Mouse (Mus musculus): ENCODE measurements around the gene Eif3f. TPM values are rescaled to one million over a fixed set of nuclear protein-coding genes. Genes with fewer than 3 reads are reported as not detected.
A peak's percentile ranks its signal among the peaks of the same experiment; 100 is the strongest.

Gene Eif3f
- polyA plus RNA-seq, 1 experiment from 2014 or later: 70.1 TPM

- Histone ChIP-seq H3K27ac (replicated peaks) (no peak overlapping the region), H3K4me1 (replicated peaks; ENCODE audit: control insufficient read depth, insufficient read depth) (no peaks in the 10 kb centered on the region), H3K9me3 (ENCODE audit: control insufficient read depth, low read length) (no peaks in the 10 kb centered on the region), H3K4me2 (replicated peaks; ENCODE audit: low read depth) (no peak overlapping the region), H3K36me3 (ENCODE audit: control insufficient read depth, insufficient read depth, low read length) (no peaks in the 10 kb centered on the region), H3K9ac (ENCODE audit: low read length) (no peak overlapping the region), H3K27me3 (ENCODE audit: control insufficient read depth, insufficient read depth, low read length) (no peaks in the 10 kb centered on the region), H3K4me3 (ENCODE audit: low read depth, low read length) (no peak overlapping the region)
- ATAC-seq (ENCODE audit: low FRiP score, low TSS enrichment) (peak; percentile 39; the same call in 1 of the 2 replicates), DNase-seq (ENCODE audit: low spot score) (no peak)
- WGBS: 60% methylated on average over 6 of the region's 6 CpGs
- TF ChIP-seq CTCF (IDR thresholded peaks at IDR 0.05; ENCODE audit: low read depth): no peak
Measured at GRCm38 (mm10) chr7:108972273-108972672, 38.1 kb downstream of the Eif3f start.

GRCm38 (mm10) chr7:108985934-108986708, 51.9 kb downstream of the Eif3f start:
- Histone ChIP-seq H3K27ac (replicated peaks) (no peak overlapping the region), H3K4me3 (ENCODE audit: low read depth, low read length) (no peak overlapping the region), H3K9me3 (ENCODE audit: control insufficient read depth, low read length) (no peaks in the 10 kb centered on the region), H3K9ac (ENCODE audit: low read length) (no peak overlapping the region), H3K4me1 (replicated peaks; ENCODE audit: control insufficient read depth, insufficient read depth) (no peaks in the 10 kb centered on the region), H3K4me2 (replicated peaks; ENCODE audit: low read depth) (no peak overlapping the region), H3K27me3 (ENCODE audit: control insufficient read depth, insufficient read depth, low read length) (no peaks in the 10 kb centered on the region), H3K36me3 (ENCODE audit: control insufficient read depth, insufficient read depth, low read length) (no peaks in the 10 kb centered on the region)
- no peak for DNase-seq (ENCODE audit: low spot score)
- 61% methylated on average over 3 of the region's 3 CpGs for WGBS
- TF ChIP-seq CTCF (IDR thresholded peaks at IDR 0.05; ENCODE audit: low read depth): no peak
- TF ChIP-seq EP300 (optimal IDR thresholded peaks at IDR 0.05): no peak
- ATAC-seq (ENCODE audit: low FRiP score, low TSS enrichment): no peak

DNA sequence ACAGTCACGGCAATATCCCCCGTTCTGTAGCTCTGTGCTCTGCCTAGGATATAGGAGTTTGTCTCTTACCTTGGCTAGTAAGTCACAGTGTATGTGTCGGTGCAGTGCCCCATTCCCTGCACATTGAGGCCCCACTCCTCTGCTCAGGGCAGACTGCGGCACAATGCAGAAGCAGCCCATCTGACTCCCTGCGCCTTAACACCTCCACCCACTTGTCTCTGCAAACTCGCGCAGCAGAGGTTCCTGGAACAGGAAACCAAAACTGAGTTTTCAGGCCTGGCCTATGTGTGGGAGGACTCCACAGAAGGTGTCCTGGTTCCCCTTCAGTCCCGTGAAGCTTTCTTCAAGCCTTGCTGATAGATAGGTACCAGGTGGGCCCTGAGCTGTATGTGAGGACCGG, 57.0 kb downstream of the Eif3f start:
- 81% methylated on average over 9 of the region's 9 CpGs for WGBS
- H3K27me3 ChIP-seq (ENCODE audit: control insufficient read depth, insufficient read depth, low read length): no peaks in the 10 kb centered on the region
- DNase-seq (ENCODE audit: low spot score): no peak
- no peak overlapping the region for H3K27ac ChIP-seq (replicated peaks)
- TF ChIP-seq EP300 (optimal IDR thresholded peaks at IDR 0.05): no peak
- no peak for TF ChIP-seq CTCF (IDR thresholded peaks at IDR 0.05; ENCODE audit: low read depth)
- H3K4me1 ChIP-seq (replicated peaks; ENCODE audit: control insufficient read depth, insufficient read depth): no peaks in the 10 kb centered on the region
- no peak overlapping the region for H3K9ac ChIP-seq (ENCODE audit: low read length)
- no peak overlapping the region for H3K4me2 ChIP-seq (replicated peaks; ENCODE audit: low read depth)
- H3K9me3 ChIP-seq (ENCODE audit: control insufficient read depth, low read length): no peaks in the 10 kb centered on the region
- no peak overlapping the region for H3K4me3 ChIP-seq (ENCODE audit: low read depth, low read length)
- ATAC-seq (ENCODE audit: low FRiP score, low TSS enrichment): no peak
- no peaks in the 10 kb centered on the region for H3K36me3 ChIP-seq (ENCODE audit: control insufficient read depth, insufficient read depth, low read length)

Other genes starting within 250 kb of the Eif3f start
- gene Olfr512, start 221.1 kb upstream of the Eif3f start, polyA plus RNA-seq (2015; fragmentation: Nextera tagmentation; extraction: Ambion mirVana): not detected in 2 replicates
- gene Olfr513, start 183.4 kb upstream of the Eif3f start, polyA plus RNA-seq (2015; fragmentation: Nextera tagmentation; extraction: Ambion mirVana): not detected in 2 replicates
- not detected in 2 replicates for gene Olfr514, start 108.4 kb upstream of the Eif3f start, polyA plus RNA-seq (2015; fragmentation: Nextera tagmentation; extraction: Ambion mirVana)
- not detected in 2 replicates for gene Olfr516, start 83.9 kb upstream of the Eif3f start, polyA plus RNA-seq (2015; fragmentation: Nextera tagmentation; extraction: Ambion mirVana)
- not detected in 2 replicates for gene Olfr517, start 62.0 kb upstream of the Eif3f start, polyA plus RNA-seq (2015; fragmentation: Nextera tagmentation; extraction: Ambion mirVana)
- not detected in 2 replicates for gene Olfr518, start 49.4 kb upstream of the Eif3f start, polyA plus RNA-seq (2015; fragmentation: Nextera tagmentation; extraction: Ambion mirVana)
- gene Olfr519, start 40.0 kb upstream of the Eif3f start, polyA plus RNA-seq (2015; fragmentation: Nextera tagmentation; extraction: Ambion mirVana): not detected in 2 replicates
- 12.2 and 12.6 TPM in 2 replicates for gene Nlrp10, start 4.2 kb upstream of the Eif3f start, polyA plus RNA-seq (2015; fragmentation: Nextera tagmentation; extraction: Ambion mirVana)
- gene Tub, start 15.9 kb downstream of the Eif3f start, polyA plus RNA-seq (2015; fragmentation: Nextera tagmentation; extraction: Ambion mirVana): 0.75 and 0.90 TPM in 2 replicates
- gene Ric3, start 148.9 kb downstream of the Eif3f start, polyA plus RNA-seq (2015; fragmentation: Nextera tagmentation; extraction: Ambion mirVana): 0.93 and 1.1 TPM in 2 replicates
- 18.8 and 22.4 TPM in 2 replicates for gene Lmo1, start 240.8 kb downstream of the Eif3f start, polyA plus RNA-seq (2015; fragmentation: Nextera tagmentation; extraction: Ambion mirVana)

Measured in stomach, postnatal 0 days (tissue).